Mouse (Mus musculus): ENCODE measurements around the gene Focad. TPM values are rescaled to one million over a fixed set of nuclear protein-coding genes. Genes with fewer than 3 reads are reported as not detected.

Gene Focad
- polyA plus RNA-seq, 1 experiment from 2014 or later, result 13.3 TPM

GRCm38 (mm10) chr4:88448976-88449375 is 354.5 kb downstream of the Focad start:
- H3K36me3 ChIP-seq (ENCODE audit: control insufficient read depth, insufficient read depth, low read length), result no peaks in the 10 kb centered on the region
- no peak overlapping the region for H3K27ac ChIP-seq (ENCODE audit: low read length)
- H3K9me3 ChIP-seq (replicated peaks; ENCODE audit: control insufficient read depth, low read length, poor library complexity, severe bottlenecking), result no peaks in the 10 kb centered on the region
- H3K4me1 ChIP-seq (ENCODE audit: control insufficient read depth, insufficient read depth, low read length), result no peaks in the 10 kb centered on the region
- no peak overlapping the region for H3K4me2 ChIP-seq (ENCODE audit: low read length)
- no peak overlapping the region for H3K4me3 ChIP-seq (ENCODE audit: low read depth, low read length)
- H3K9ac ChIP-seq (ENCODE audit: low read depth, low read length), result no peak overlapping the region
- 82% methylated on average over 2 of the region's 2 CpGs for WGBS
- no peak for ATAC-seq
- H3K27me3 ChIP-seq (ENCODE audit: control insufficient read depth, insufficient read depth, low read depth, low read length), result no peaks in the 10 kb centered on the region

DNA sequence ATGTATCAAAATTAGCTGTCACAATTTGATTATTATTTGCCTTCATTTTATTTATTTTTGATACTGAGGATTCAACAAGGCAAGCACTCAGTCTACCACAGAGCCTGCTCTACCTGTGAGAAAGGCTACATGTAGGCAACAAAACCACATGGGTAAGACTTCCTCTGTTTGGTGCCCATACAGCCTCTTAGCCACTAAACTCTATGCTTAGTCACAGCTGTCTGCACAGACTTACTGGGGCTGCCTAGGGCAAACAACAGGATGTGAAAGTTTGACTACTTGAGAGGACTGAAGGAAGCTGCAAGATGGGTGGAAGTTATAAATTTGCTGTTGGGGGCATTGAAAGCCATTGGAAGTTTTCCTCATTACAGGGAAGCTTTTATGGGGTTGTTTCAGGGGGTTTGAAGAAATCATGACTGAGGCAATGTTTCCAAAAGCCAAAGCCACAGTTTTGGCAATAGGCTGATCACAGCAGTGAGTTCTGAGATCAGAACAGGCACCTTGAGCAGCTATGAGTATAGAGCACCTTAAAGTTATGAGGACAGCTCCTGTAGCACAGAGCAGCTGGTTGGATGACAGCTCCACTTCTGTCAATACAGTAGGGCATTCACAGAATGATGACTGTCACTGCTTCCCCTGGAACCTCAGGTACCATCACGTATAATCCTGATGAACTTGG is 355.8 kb downstream of the Focad start:
- no peak overlapping the region for H3K27ac ChIP-seq (ENCODE audit: low read length)
- H3K9ac ChIP-seq (ENCODE audit: low read depth, low read length), result no peak overlapping the region
- no peaks in the 10 kb centered on the region for H3K36me3 ChIP-seq (ENCODE audit: control insufficient read depth, insufficient read depth, low read length)
- no peaks in the 10 kb centered on the region for H3K9me3 ChIP-seq (replicated peaks; ENCODE audit: control insufficient read depth, low read length, poor library complexity, severe bottlenecking)
- H3K4me2 ChIP-seq (ENCODE audit: low read length), result no peak overlapping the region
- no peak for ATAC-seq
- 100% methylated on average over 1 of the region's 1 CpGs for WGBS
- no peaks in the 10 kb centered on the region for H3K27me3 ChIP-seq (ENCODE audit: control insufficient read depth, insufficient read depth, low read depth, low read length)
- H3K4me3 ChIP-seq (ENCODE audit: low read depth, low read length), result no peak overlapping the region
- no peaks in the 10 kb centered on the region for H3K4me1 ChIP-seq (ENCODE audit: control insufficient read depth, insufficient read depth, low read length)

GRCm38 (mm10) chr4:88458093-88458492 is 363.7 kb downstream of the Focad start:
- Histone ChIP-seq H3K4me1 (ENCODE audit: control insufficient read depth, insufficient read depth, low read length) (no peaks in the 10 kb centered on the region), H3K27ac (ENCODE audit: low read length) (no peak overlapping the region), H3K4me3 (ENCODE audit: low read depth, low read length) (no peak overlapping the region), H3K4me2 (ENCODE audit: low read length) (no peak overlapping the region), H3K27me3 (ENCODE audit: control insufficient read depth, insufficient read depth, low read depth, low read length) (no peaks in the 10 kb centered on the region), H3K9ac (ENCODE audit: low read depth, low read length) (no peak overlapping the region), H3K9me3 (replicated peaks; ENCODE audit: control insufficient read depth, low read length, poor library complexity, severe bottlenecking) (no peaks in the 10 kb centered on the region), H3K36me3 (ENCODE audit: control insufficient read depth, insufficient read depth, low read length) (no peaks in the 10 kb centered on the region)
- 88% methylated on average over 1 of the region's 1 CpGs for WGBS
- no peak for ATAC-seq

GRCm38 (mm10) chr4:88458673-88459072 is 364.2 kb downstream of the Focad start:
- Histone ChIP-seq H3K9ac (ENCODE audit: low read depth, low read length) (no peak overlapping the region), H3K27ac (ENCODE audit: low read length) (no peak overlapping the region), H3K4me1 (ENCODE audit: control insufficient read depth, insufficient read depth, low read length) (no peaks in the 10 kb centered on the region), H3K27me3 (ENCODE audit: control insufficient read depth, insufficient read depth, low read depth, low read length) (no peaks in the 10 kb centered on the region), H3K36me3 (ENCODE audit: control insufficient read depth, insufficient read depth, low read length) (no peaks in the 10 kb centered on the region), H3K4me3 (ENCODE audit: low read depth, low read length) (no peak overlapping the region), H3K4me2 (ENCODE audit: low read length) (no peak overlapping the region), H3K9me3 (replicated peaks; ENCODE audit: control insufficient read depth, low read length, poor library complexity, severe bottlenecking) (no peaks in the 10 kb centered on the region)
- 87% methylated on average over 2 of the region's 2 CpGs for WGBS
- no peak for ATAC-seq

MicroRNAs within 50 kb of the gene (microRNA counts, 519-probe panel; counts per million panel counts)
- 1,746 counts per million, percentile 35 among the panel's probes with 10 or more counts for microRNA mmu-miR-491

Small RNAs within 50 kb of the gene (microRNA-seq; reads per million reads assigned to microRNA genes)
- 2.2 reads per million, percentile 8 among the genes with 10 or more reads in this experiment for gene Mir491

Other genes with a start within 250 kb of the Focad start
- 74.9 and 99.3 TPM in 2 replicates for gene Mllt3, start 61.3 kb upstream of the Focad start, polyA plus RNA-seq (2015; fragmentation: Nextera tagmentation; extraction: Ambion mirVana)

Data from midbrain, embryonic 16.5 days (tissue).